Mouse (Mus musculus) lung, embryonic 14.5 days (tissue): ENCODE results near the gene Usp32. TPM values are rescaled to one million over a fixed set of nuclear protein-coding genes. Genes with fewer than 3 reads are reported as not detected.

Experiments used
- ATAC-seq: fragments of 200-750 bp; cut with Nextera tagmentation; 2 replicates; pipeline ENCODE4 v1.8.0; 2017; ENCODE audit warnings: mild to moderate bottlenecking, moderate TSS enrichment, moderate library complexity; ENCODE audit not compliant: insufficient read depth
- DNase-seq: peaks from one replicate; pipeline ENCODE4 v3.0.0-alpha.2; 2015
- H3K27ac ChIP-seq: fragments of 300-500 bp; sonication (generic); 2 replicates; pipeline ENCODE4 v1.5.1; 2014; ENCODE audit warnings: low read depth, mild to moderate bottlenecking, moderate library complexity
- H3K27me3 ChIP-seq: fragments of 300-500 bp; sonication (generic); 2 replicates; pipeline ENCODE4 v1.6.1; 2014; ENCODE audit warnings: low read length, control low read depth; ENCODE audit not compliant: insufficient read depth
- H3K36me3 ChIP-seq: fragments of 300-500 bp; sonication (generic); 2 replicates; pipeline ENCODE4 v1.6.1; 2014; ENCODE audit warnings: control low read depth; ENCODE audit not compliant: insufficient read depth
- H3K4me1 ChIP-seq: fragments of 300-500 bp; sonication (generic); 2 replicates; pipeline ENCODE4 v1.6.1; 2014; ENCODE audit warnings: antibody characterized with exemption, control low read depth; ENCODE audit not compliant: insufficient read depth
- H3K4me2 ChIP-seq: fragments of 300-500 bp; sonication (generic); 2 replicates; pipeline ENCODE4 v1.6.1; 2014; ENCODE audit warnings: mild to moderate bottlenecking
- H3K4me3 ChIP-seq: fragments of 300-500 bp; sonication (generic); 2 replicates; pipeline ENCODE4 v1.5.1; 2014; ENCODE audit warnings: low read depth, low read length
- H3K9ac ChIP-seq: fragments of 300-500 bp; sonication (generic); 2 replicates; pipeline ENCODE4 v1.6.1; 2014
- H3K9me3 ChIP-seq: fragments of 300-500 bp; sonication (generic); 2 replicates; pipeline ENCODE4 v1.6.1; 2016; ENCODE audit warnings: low read depth, low read length, control low read depth
- CTCF ChIP-seq: IDR thresholded peaks from 2 replicates; pipeline ENCODE4 v1.5.1; 2016; ENCODE audit warnings: antibody characterized with exemption, low read depth
- WGBS: fragments of 180-500 bp; shearing (Covaris S2); extraction: QIAGEN DNeasy Blood & Tissue Kit; methylation state at CpG from one replicate; pipeline ENCODE4 v1.1.7; 2014; 5-methylcytosine and 5-hydroxymethylcytosine counted together
- polyA plus RNA-seq: library from polyadenylated mRNA; unstranded; fragments of >200 nt; fragmentation: Nextera tagmentation; extraction: Ambion mirVana; gene quantifications from 2 replicates; pipeline ENCODE4 v1.2.1, GENCODE M21; 2014

Gene Usp32
- polyA plus RNA-seq, 1 experiment from 2014 or later = 5.5 TPM

GRCm38 (mm10) chr11:84960291-84960690 is 179.7 kb downstream of the Usp32 start:
- Histone ChIP-seq H3K27me3 (peaks cover 34% of the 10 kb centered on the region), H3K36me3 (no peaks in the 10 kb centered on the region), H3K9me3 (no peaks in the 10 kb centered on the region), H3K4me2 (no peak overlapping the region), H3K27ac (no peak overlapping the region), H3K4me3 (no peak overlapping the region), H3K9ac (no peak overlapping the region), H3K4me1 (no peaks in the 10 kb centered on the region)
- ATAC-seq (no peak), DNase-seq (no peak)
- TF ChIP-seq CTCF = no peak
- WGBS = 42% methylated on average over 3 of the region's 3 CpGs

- Histone ChIP-seq H3K9me3 (no peaks in the 10 kb centered on the region), H3K9ac (no peak overlapping the region), H3K4me1 (no peaks in the 10 kb centered on the region), H3K27ac (no peak overlapping the region), H3K4me2 (no peak overlapping the region), H3K36me3 (no peaks in the 10 kb centered on the region), H3K27me3 (peaks cover 34% of the 10 kb centered on the region), H3K4me3 (no peak overlapping the region)
- WGBS = 4% methylated on average over 9 of the region's 9 CpGs
- DNase-seq (peak; percentile 35), ATAC-seq (no peak)
- no peak for TF ChIP-seq CTCF
Observed at GRCm38 (mm10) chr11:84959701-84960181, 180.2 kb downstream of the Usp32 start.

- H3K4me3 ChIP-seq = no peak overlapping the region
- H3K9ac ChIP-seq = no peak overlapping the region
- H3K4me2 ChIP-seq = no peak overlapping the region
- no peak for TF ChIP-seq CTCF
- no peaks in the 10 kb centered on the region for H3K9me3 ChIP-seq
- H3K27ac ChIP-seq = no peak overlapping the region
- no peak for DNase-seq
- 43% methylated on average over 5 of the region's 5 CpGs for WGBS
- H3K27me3 ChIP-seq = peaks cover 34% of the 10 kb centered on the region
- no peak for ATAC-seq
- H3K36me3 ChIP-seq = no peaks in the 10 kb centered on the region
- no peaks in the 10 kb centered on the region for H3K4me1 ChIP-seq
Observed at GRCm38 (mm10) chr11:84959181-84959580, 180.8 kb downstream of the Usp32 start.

GRCm38 (mm10) chr11:84958271-84958630 is 181.7 kb downstream of the Usp32 start:
- no peak overlapping the region for H3K9ac ChIP-seq
- H3K27ac ChIP-seq = no peak overlapping the region
- H3K27me3 ChIP-seq = peaks cover 34% of the 10 kb centered on the region

GRCm38 (mm10) chr11:84957591-84958270 is 182.2 kb downstream of the Usp32 start, which contains the start of gene Car4:
Gene Car4, plus strand, starts transcription at chr11:84957786.
- Histone ChIP-seq H3K9ac (no peak within 1 kb of the TSS), H3K27ac (no peak within 1 kb of the TSS), H3K9me3 (no peaks in the 10 kb centered on the region), H3K4me1 (no peaks in the 10 kb centered on the region), H3K4me3 (peak within 1 kb of the TSS; percentile 17; the same call in 1 of the 2 replicates), H3K4me2 (peak within 1 kb of the TSS; percentile 55), H3K27me3 (peaks cover 34% of the 10 kb centered on the region), H3K36me3 (no peaks in the 10 kb centered on the region)
- ATAC-seq (no peak), DNase-seq (peak; percentile 15)
- TF ChIP-seq CTCF = no peak
- WGBS = under 1% methylated on average over 49 of the region's 49 CpGs

More at GRCm38 (mm10) chr11:84958271-84958630, 181.7 kb downstream of the Usp32 start:
- WGBS = 2% methylated on average over 11 of the region's 11 CpGs
- H3K4me1 ChIP-seq = no peaks in the 10 kb centered on the region
- ATAC-seq (no peak), DNase-seq (no peak)
- peak overlapping the region; percentile 17; the same call in 1 of the 2 replicates for H3K4me3 ChIP-seq
- H3K4me2 ChIP-seq = peak overlapping the region; percentile 55; the same call in 1 of the 2 replicates
- H3K36me3 ChIP-seq = no peaks in the 10 kb centered on the region
- TF ChIP-seq CTCF = no peak
- H3K9me3 ChIP-seq = no peaks in the 10 kb centered on the region

GRCm38 (mm10) chr11:84957171-84957570 is 182.8 kb downstream of the Usp32 start:
- Histone ChIP-seq H3K27me3 (peaks cover 34% of the 10 kb centered on the region), H3K4me3 (peak overlapping the region; percentile 17; the same call in 1 of the 2 replicates)

GRCm38 (mm10) chr11:84956400-84956799 is 183.6 kb downstream of the Usp32 start:
- TF ChIP-seq CTCF = no peak
- H3K4me3 ChIP-seq = no peak overlapping the region
- WGBS = 29% methylated on average over 5 of the region's 5 CpGs
- ATAC-seq (no peak), DNase-seq (no peak)
- no peak overlapping the region for H3K4me2 ChIP-seq
- H3K27me3 ChIP-seq = peaks cover 34% of the 10 kb centered on the region
- H3K36me3 ChIP-seq = no peaks in the 10 kb centered on the region
- H3K27ac ChIP-seq = no peak overlapping the region
- no peaks in the 10 kb centered on the region for H3K4me1 ChIP-seq
- H3K9ac ChIP-seq = no peak overlapping the region
- no peaks in the 10 kb centered on the region for H3K9me3 ChIP-seq

More at GRCm38 (mm10) chr11:84957171-84957570, 182.8 kb downstream of the Usp32 start:
- no peak for TF ChIP-seq CTCF
- H3K27ac ChIP-seq = no peak overlapping the region
- peak overlapping the region; percentile 55 for H3K4me2 ChIP-seq
- ATAC-seq (no peak), DNase-seq (no peak)
- no peaks in the 10 kb centered on the region for H3K36me3 ChIP-seq
- no peaks in the 10 kb centered on the region for H3K4me1 ChIP-seq
- no peak overlapping the region for H3K9ac ChIP-seq
- whole genome bisulfite sequencing = 3% methylated on average over 15 of the region's 15 CpGs
- no peaks in the 10 kb centered on the region for H3K9me3 ChIP-seq
